Mouse (Mus musculus): ENCODE measurements at regions not wholly inside any gene's neighbourhood (a gene's known extent, or its start where the extent isn't known, plus 50 kb on each side); places are given as distances from the start of the nearest gene placed in this dataset.

- DNase-seq: no peak
- intact Hi-C loops (cut with DNase I): no loop called here
These were observed 217.4 kb downstream of the Speer2 start for GRCm38 (mm10) chr16:69646156-69646555.

- intact Hi-C loops (cut with DNase I): no loop called here
- DNase-seq: peak; percentile 9 to 35
These were observed 255.8 kb downstream of the Speer2 start for GRCm38 (mm10) chr16:69607736-69608135.

- DNase-seq: no peak
- intact Hi-C loops (cut with DNase I): no loop called here
These were observed 262.6 kb downstream of the Speer2 start for GRCm38 (mm10) chr16:69600978-69601377.

- intact Hi-C loops (cut with DNase I): no loop called here
- no peak for DNase-seq
These were observed 286.3 kb downstream of the Speer2 start for GRCm38 (mm10) chr16:69577205-69577604.

- DNase-seq: no peak
- intact Hi-C loops (cut with DNase I): no loop called here
These were observed 295.4 kb downstream of the Speer2 start for GRCm38 (mm10) chr16:69568189-69568588.

GRCm38 (mm10) chr16:69567420-69568179 is 295.9 kb downstream of the Speer2 start:
- intact Hi-C loops (cut with DNase I): no loop called here
- DNase-seq: no peak
